Mouse (Mus musculus) hindbrain, postnatal 0 days (tissue): ENCODE measurements around the gene Nr2f1. TPM values are rescaled to one million over a fixed set of nuclear protein-coding genes. Genes with fewer than 3 reads are reported as not detected.

Source experiments
- ATAC-seq: fragments of 200-750 bp; cut with Nextera tagmentation; 2 replicates; pipeline ENCODE4 v1.8.0; 2017; ENCODE audit warnings: mild to moderate bottlenecking, moderate TSS enrichment, moderate library complexity
- DNase-seq: peaks from one replicate; pipeline ENCODE4 v3.0.0-alpha.2; 2015; ENCODE audit warnings: low spot score
- H3K27ac ChIP-seq: fragments of 300-500 bp; sonication (generic); 2 replicates; pipeline ENCODE4 v1.5.1; 2014; ENCODE audit warnings: mild to moderate bottlenecking
- H3K27me3 ChIP-seq: fragments of 300-500 bp; sonication (generic); 2 replicates; pipeline ENCODE4 v1.6.1; 2014; ENCODE audit warnings: low read length, mixed read lengths; ENCODE audit not compliant: insufficient read depth
- H3K36me3 ChIP-seq: fragments of 300-500 bp; sonication (generic); 2 replicates; pipeline ENCODE4 v1.6.1; 2014; ENCODE audit warnings: low read length, mixed read lengths; ENCODE audit not compliant: insufficient read depth
- H3K4me1 ChIP-seq: fragments of 300-500 bp; sonication (generic); 2 replicates; pipeline ENCODE4 v1.6.1; 2014; ENCODE audit warnings: antibody characterized with exemption, low read length, mixed read lengths; ENCODE audit not compliant: insufficient read depth
- H3K4me2 ChIP-seq: fragments of 300-500 bp; sonication (generic); 2 replicates; pipeline ENCODE4 v1.6.1; 2014; ENCODE audit warnings: low read depth, mild to moderate bottlenecking, low read length, moderate library complexity, mixed read lengths
- H3K4me3 ChIP-seq: fragments of 300-500 bp; sonication (generic); 2 replicates; pipeline ENCODE4 v1.5.1; 2014; ENCODE audit warnings: low read length
- H3K9ac ChIP-seq: fragments of 300-500 bp; sonication (generic); replicated peaks from 2 replicates; pipeline ENCODE4 v1.6.1; 2014; ENCODE audit warnings: mild to moderate bottlenecking, low read length, moderate library complexity, mixed read lengths
- H3K9me3 ChIP-seq: fragments of 300-500 bp; sonication (generic); 2 replicates; pipeline ENCODE4 v1.6.1; 2016; ENCODE audit warnings: low read length, mixed read lengths
- CTCF ChIP-seq: IDR thresholded peaks from 2 replicates; pipeline ENCODE4 v1.5.1; 2016; ENCODE audit warnings: antibody characterized with exemption, control low read depth, low read depth
- WGBS: fragments of 180-500 bp; shearing (Covaris S2); extraction: QIAGEN DNeasy Blood & Tissue Kit; methylation state at CpG from one replicate; pipeline ENCODE4 v1.1.7; 2014; 5-methylcytosine and 5-hydroxymethylcytosine counted together
- polyA plus RNA-seq: library from polyadenylated mRNA; unstranded; fragments of >200 nt; fragmentation: Nextera tagmentation; extraction: Ambion mirVana; gene quantifications from 2 replicates; pipeline ENCODE4 v1.2.1, GENCODE M21; 2015
- total RNA-seq: library from RNA; depleted of rRNA; stranded (reverse); fragments of >200 nt; gene quantifications from 2 replicates; pipeline ENCODE4 v1.2.3, GENCODE M21; 2014; rRNA removed

Nr2f1 gene
- total and polyA plus RNA-seq, 2 experiments from 2014 or later: 51.2 to 220 TPM

- no peaks in the 10 kb centered on the region for H3K4me1 ChIP-seq
- peak overlapping the region; percentile 74 for H3K4me3 ChIP-seq
- ATAC-seq: peak; percentile 92
- no peaks in the 10 kb centered on the region for H3K9me3 ChIP-seq
- peak; percentile 55 for TF ChIP-seq CTCF
- peak overlapping the region; percentile 66 for H3K9ac ChIP-seq
- H3K27ac ChIP-seq: peak overlapping the region; percentile 89
- WGBS: under 1% methylated on average over 84 of the region's 86 CpGs
- peak; percentile 87 for DNase-seq
- no peaks in the 10 kb centered on the region for H3K27me3 ChIP-seq
- H3K4me2 ChIP-seq: peak overlapping the region; percentile 75
- no peaks in the 10 kb centered on the region for H3K36me3 ChIP-seq
These were observed 36.2 kb downstream of the Nr2f1 start for GRCm38 (mm10) chr13:78163087-78163958.

- Histone ChIP-seq H3K27me3 (no peaks in the 10 kb centered on the region), H3K4me2 (peak overlapping the region; percentile 75; the same call in 1 of the 2 replicates), H3K9ac (no peak overlapping the region), H3K9me3 (no peaks in the 10 kb centered on the region), H3K4me1 (no peaks in the 10 kb centered on the region), H3K36me3 (no peaks in the 10 kb centered on the region), H3K27ac (no peak overlapping the region), H3K4me3 (no peak overlapping the region)
- peak; percentile 81 for DNase-seq
- WGBS: 34% methylated on average over 2 of the region's 2 CpGs
- TF ChIP-seq CTCF: no peak
- peak; percentile 85 for ATAC-seq
These were observed 37.4 kb downstream of the Nr2f1 start for GRCm38 (mm10) chr13:78162149-78162548.

- H3K27ac ChIP-seq: no peak overlapping the region
- no peak for TF ChIP-seq CTCF
- H3K36me3 ChIP-seq: no peaks in the 10 kb centered on the region
- WGBS: 85% methylated on average over 5 of the region's 5 CpGs
- ATAC-seq (no peak), DNase-seq (no peak)
- H3K27me3 ChIP-seq: no peaks in the 10 kb centered on the region
- no peak overlapping the region for H3K4me3 ChIP-seq
- no peak overlapping the region for H3K4me2 ChIP-seq
- no peaks in the 10 kb centered on the region for H3K9me3 ChIP-seq
- H3K9ac ChIP-seq: no peak overlapping the region
- H3K4me1 ChIP-seq: no peaks in the 10 kb centered on the region
These were observed 42.1 kb downstream of the Nr2f1 start for GRCm38 (mm10) chr13:78157465-78157864.

Other genes with a start within 250 kb of the Nr2f1 start
- 0.26 and 2.9 TPM in 2 replicates for gene Pou5f2, start 174.9 kb downstream of the Nr2f1 start, total RNA-seq
- gene Pou5f2, start 174.9 kb downstream of the Nr2f1 start, polyA plus RNA-seq: 0.29 and 0.70 TPM in 2 replicates